Mouse (Mus musculus) forebrain, embryonic 10.5 days (tissue): ENCODE data around the gene Dnmt3l. TPM values are rescaled to one million over a fixed set of nuclear protein-coding genes. Genes with fewer than 3 reads are reported as not detected.

Source experiments
- DNase-seq: peaks from one replicate; pipeline ENCODE4 v3.0.0-alpha.2; 2017; ENCODE audit warnings: low spot score; ENCODE audit errors: extremely low spot score
- H3K27ac ChIP-seq: fragments of 300-500 bp; sonication (generic); 2 replicates; pipeline ENCODE4 v1.5.1; 2016; ENCODE audit warnings: mild to moderate bottlenecking
- H3K27me3 ChIP-seq: fragments of 300-500 bp; sonication (generic); 2 replicates; pipeline ENCODE4 v1.6.1; 2016; ENCODE audit warnings: mild to moderate bottlenecking; ENCODE audit not compliant: poor library complexity, severe bottlenecking
- H3K36me3 ChIP-seq: fragments of 300-500 bp; sonication (generic); replicated peaks from 2 replicates; pipeline ENCODE4 v1.6.1; 2016; ENCODE audit warnings: mild to moderate bottlenecking, moderate library complexity
- H3K4me1 ChIP-seq: fragments of 300-500 bp; sonication (generic); 2 replicates; pipeline ENCODE4 v1.6.1; 2016
- H3K4me3 ChIP-seq: fragments of 300-500 bp; sonication (generic); 2 replicates; pipeline ENCODE4 v1.5.1; 2016; ENCODE audit warnings: mild to moderate bottlenecking, moderate library complexity
- H3K9me3 ChIP-seq: fragments of 300-500 bp; sonication (generic); 2 replicates; pipeline ENCODE4 v1.6.1; 2016; ENCODE audit warnings: mild to moderate bottlenecking, moderate library complexity
- WGBS: fragments of 180-500 bp; shearing (Covaris S2); methylation state at CpG from one replicate; pipeline ENCODE4 v1.1.7; 2016; 5-methylcytosine and 5-hydroxymethylcytosine counted together
- polyA plus RNA-seq: library from polyadenylated mRNA; unstranded; fragments of >200 nt; fragmentation: Nextera tagmentation; extraction: Ambion mirVana; gene quantifications from 2 replicates; pipeline ENCODE4 v1.2.1, GENCODE M21; 2016

The Dnmt3l gene
- polyA plus RNA-seq, 1 experiment from 2014 or later, result not detected

GRCm38 (mm10) chr10:78043406-78043836 lies 1.7 kb downstream of the Dnmt3l start, which contains the start of gene Aire:
Gene Aire (minus strand): TSS chr10:78043610.
- 3% methylated on average over 27 of the region's 27 CpGs for WGBS
- Histone ChIP-seq H3K4me1 (peaks cover 22% of the 10 kb centered on the region), H3K36me3 (no peaks in the 10 kb centered on the region), H3K9me3 (no peaks in the 10 kb centered on the region), H3K27me3 (peaks cover 30% of the 10 kb centered on the region), H3K27ac (peak within 1 kb of the TSS; percentile 72), H3K4me3 (peak within 1 kb of the TSS; percentile 38)
- DNase-seq, result peak; percentile 68

GRCm38 (mm10) chr10:78044531-78044930 lies 2.8 kb downstream of the Dnmt3l start:
- no peaks in the 10 kb centered on the region for H3K36me3 ChIP-seq
- H3K27me3 ChIP-seq, result peaks cover 30% of the 10 kb centered on the region
- H3K4me3 ChIP-seq, result no peak overlapping the region
- H3K4me1 ChIP-seq, result peaks cover 22% of the 10 kb centered on the region
- WGBS, result 77% methylated on average over 1 of the region's 1 CpGs
- no peaks in the 10 kb centered on the region for H3K9me3 ChIP-seq
- DNase-seq, result no peak
- H3K27ac ChIP-seq, result no peak overlapping the region

- H3K36me3 ChIP-seq, result no peaks in the 10 kb centered on the region
- no peak overlapping the region for H3K4me3 ChIP-seq
- no peak overlapping the region for H3K27ac ChIP-seq
- H3K4me1 ChIP-seq, result peaks cover 22% of the 10 kb centered on the region
- DNase-seq, result no peak
- no peaks in the 10 kb centered on the region for H3K9me3 ChIP-seq
- WGBS, result 85% methylated on average over 4 of the region's 4 CpGs
- peaks cover 30% of the 10 kb centered on the region for H3K27me3 ChIP-seq
Measured at GRCm38 (mm10) chr10:78046388-78046787, 4.6 kb downstream of the Dnmt3l start.

- WGBS, result 81% methylated on average over 10 of the region's 10 CpGs
- Histone ChIP-seq H3K4me1 (peaks cover 9% of the 10 kb centered on the region), H3K4me3 (no peak overlapping the region), H3K27me3 (peaks cover 14% of the 10 kb centered on the region), H3K36me3 (no peaks in the 10 kb centered on the region), H3K27ac (no peak overlapping the region), H3K9me3 (no peaks in the 10 kb centered on the region)
- DNase-seq, result no peak
Measured at GRCm38 (mm10) chr10:78048061-78048730, 6.4 kb downstream of the Dnmt3l start.

DNA sequence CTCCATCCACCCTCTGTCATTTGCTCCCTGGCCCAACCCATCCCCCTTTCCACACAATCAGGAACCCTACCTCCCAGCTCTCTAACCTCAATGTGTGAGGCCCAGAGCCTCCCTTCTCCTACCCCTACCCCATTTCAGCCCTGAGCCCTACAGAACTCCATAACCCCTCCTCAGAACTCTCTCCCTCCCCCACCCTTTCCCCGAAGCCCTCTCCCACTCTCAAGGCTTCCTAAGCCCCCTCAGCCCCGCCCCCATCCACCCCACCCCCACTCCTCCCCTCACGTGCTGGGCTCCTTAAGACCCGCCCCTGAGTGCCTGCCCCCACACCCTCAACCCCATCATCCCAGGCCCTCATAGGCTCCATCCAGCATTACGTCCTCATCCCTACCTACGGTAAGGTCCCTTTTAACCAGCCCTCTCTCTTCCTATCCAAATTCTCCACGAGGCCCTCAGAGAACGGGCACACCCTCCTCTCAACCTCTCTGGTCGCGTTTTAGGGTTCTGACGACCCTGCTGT lies 7.8 kb downstream of the Dnmt3l start:
- H3K27me3 ChIP-seq, result peaks cover 2% of the 10 kb centered on the region; the same call in 1 of the 2 replicates
- H3K4me3 ChIP-seq, result no peak overlapping the region
- WGBS, result 50% methylated on average over 11 of the region's 11 CpGs
- H3K27ac ChIP-seq, result no peak overlapping the region
- no peaks in the 10 kb centered on the region for H3K36me3 ChIP-seq
- no peak for DNase-seq
- H3K4me1 ChIP-seq, result no peaks in the 10 kb centered on the region
- H3K9me3 ChIP-seq, result no peaks in the 10 kb centered on the region

GRCm38 (mm10) chr10:78054633-78055565 lies 13.2 kb downstream of the Dnmt3l start:
- H3K36me3 ChIP-seq, result no peaks in the 10 kb centered on the region
- peaks cover 6% of the 10 kb centered on the region; the same call in 1 of the 2 replicates for H3K4me1 ChIP-seq
- H3K9me3 ChIP-seq, result no peaks in the 10 kb centered on the region
- H3K27ac ChIP-seq, result no peak overlapping the region
- H3K4me3 ChIP-seq, result no peak overlapping the region
- WGBS, result 81% methylated on average over 19 of the region's 19 CpGs
- DNase-seq, result no peak
- no peaks in the 10 kb centered on the region for H3K27me3 ChIP-seq

DNA sequence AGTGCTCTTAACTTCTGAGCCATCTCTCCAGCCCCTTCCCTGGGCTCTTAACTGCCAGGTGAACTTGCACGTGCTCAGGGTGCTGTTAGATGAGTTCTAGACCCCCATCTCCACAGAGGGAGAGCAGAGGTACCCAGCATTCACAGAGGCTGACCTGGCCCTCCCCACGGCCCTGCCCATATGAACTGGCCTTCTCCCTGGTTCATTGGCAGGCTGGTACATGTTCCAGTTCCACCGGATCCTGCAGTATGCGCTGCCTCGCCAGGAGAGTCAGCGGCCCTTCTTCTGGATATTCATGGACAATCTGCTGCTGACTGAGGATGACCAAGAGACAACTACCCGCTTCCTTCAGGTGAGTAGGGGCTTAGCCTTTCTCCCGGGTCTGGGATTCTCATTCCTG lies 15.3 kb downstream of the Dnmt3l start:
- Histone ChIP-seq H3K4me3 (no peak overlapping the region), H3K4me1 (peaks cover 6% of the 10 kb centered on the region; the same call in 1 of the 2 replicates), H3K27me3 (no peaks in the 10 kb centered on the region), H3K36me3 (no peaks in the 10 kb centered on the region), H3K27ac (no peak overlapping the region), H3K9me3 (no peaks in the 10 kb centered on the region)
- no peak for DNase-seq
- WGBS, result 90% methylated on average over 8 of the region's 8 CpGs

DNA sequence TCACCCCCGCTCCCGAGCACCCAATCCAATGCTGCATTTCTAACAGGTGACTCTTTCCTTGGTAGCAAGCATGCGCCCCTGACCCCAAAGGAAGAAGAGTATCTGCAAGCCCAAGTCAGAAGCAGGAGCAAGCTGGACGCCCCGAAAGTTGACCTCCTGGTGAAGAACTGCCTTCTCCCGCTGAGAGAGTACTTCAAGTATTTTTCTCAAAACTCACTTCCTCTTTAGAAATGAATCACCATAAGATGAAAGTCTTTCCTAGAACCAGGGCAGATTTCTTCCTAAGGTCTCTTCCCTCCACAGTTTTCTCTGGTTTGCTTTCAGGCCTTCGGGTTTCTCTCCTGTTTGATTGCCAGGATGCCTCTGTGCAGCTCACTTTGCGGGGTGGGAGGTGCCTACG lies 21.4 kb downstream of the Dnmt3l start:
- H3K27me3 ChIP-seq, result peaks cover 13% of the 10 kb centered on the region
- H3K4me1 ChIP-seq, result peaks cover 12% of the 10 kb centered on the region
- H3K4me3 ChIP-seq, result no peak overlapping the region
- WGBS, result 92% methylated on average over 9 of the region's 9 CpGs
- H3K36me3 ChIP-seq, result no peaks in the 10 kb centered on the region
- no peak overlapping the region for H3K27ac ChIP-seq
- no peaks in the 10 kb centered on the region for H3K9me3 ChIP-seq
- DNase-seq, result no peak

DNA sequence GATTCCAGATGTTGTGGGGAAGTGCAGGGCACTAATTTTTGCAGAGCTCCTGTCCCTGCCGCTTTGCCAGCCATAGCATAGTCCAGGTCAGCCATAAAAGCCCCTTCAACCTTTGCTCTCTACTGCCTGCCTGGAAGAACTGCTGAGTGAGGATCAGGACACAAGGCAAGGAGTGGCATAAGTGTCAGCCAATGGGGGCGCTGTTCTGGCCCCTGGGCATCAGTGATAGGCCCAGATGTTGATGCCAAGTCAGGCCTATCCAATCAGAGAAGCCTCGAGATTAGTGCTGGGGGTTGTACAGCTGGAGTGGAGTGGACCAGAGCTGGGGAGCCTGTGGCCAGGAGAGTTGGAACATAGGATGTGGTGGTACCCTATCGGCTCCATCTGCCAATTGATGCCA lies 25.5 kb downstream of the Dnmt3l start:
- peak; percentile 24 for DNase-seq
- Histone ChIP-seq H3K9me3 (no peaks in the 10 kb centered on the region), H3K4me3 (no peak overlapping the region), H3K4me1 (peaks cover 31% of the 10 kb centered on the region), H3K36me3 (no peaks in the 10 kb centered on the region), H3K27ac (no peak overlapping the region), H3K27me3 (peaks cover 52% of the 10 kb centered on the region)
- 44% methylated on average over 4 of the region's 4 CpGs for WGBS

GRCm38 (mm10) chr10:78068541-78068940 lies 26.8 kb downstream of the Dnmt3l start:
- peaks cover 52% of the 10 kb centered on the region for H3K27me3 ChIP-seq
- H3K36me3 ChIP-seq, result no peaks in the 10 kb centered on the region
- peak; percentile 20 for DNase-seq
- 39% methylated on average over 11 of the region's 11 CpGs for WGBS
- peak overlapping the region; percentile 75 for H3K4me3 ChIP-seq
- H3K9me3 ChIP-seq, result no peaks in the 10 kb centered on the region
- H3K4me1 ChIP-seq, result peaks cover 31% of the 10 kb centered on the region
- peak overlapping the region; percentile 84 for H3K27ac ChIP-seq

DNA sequence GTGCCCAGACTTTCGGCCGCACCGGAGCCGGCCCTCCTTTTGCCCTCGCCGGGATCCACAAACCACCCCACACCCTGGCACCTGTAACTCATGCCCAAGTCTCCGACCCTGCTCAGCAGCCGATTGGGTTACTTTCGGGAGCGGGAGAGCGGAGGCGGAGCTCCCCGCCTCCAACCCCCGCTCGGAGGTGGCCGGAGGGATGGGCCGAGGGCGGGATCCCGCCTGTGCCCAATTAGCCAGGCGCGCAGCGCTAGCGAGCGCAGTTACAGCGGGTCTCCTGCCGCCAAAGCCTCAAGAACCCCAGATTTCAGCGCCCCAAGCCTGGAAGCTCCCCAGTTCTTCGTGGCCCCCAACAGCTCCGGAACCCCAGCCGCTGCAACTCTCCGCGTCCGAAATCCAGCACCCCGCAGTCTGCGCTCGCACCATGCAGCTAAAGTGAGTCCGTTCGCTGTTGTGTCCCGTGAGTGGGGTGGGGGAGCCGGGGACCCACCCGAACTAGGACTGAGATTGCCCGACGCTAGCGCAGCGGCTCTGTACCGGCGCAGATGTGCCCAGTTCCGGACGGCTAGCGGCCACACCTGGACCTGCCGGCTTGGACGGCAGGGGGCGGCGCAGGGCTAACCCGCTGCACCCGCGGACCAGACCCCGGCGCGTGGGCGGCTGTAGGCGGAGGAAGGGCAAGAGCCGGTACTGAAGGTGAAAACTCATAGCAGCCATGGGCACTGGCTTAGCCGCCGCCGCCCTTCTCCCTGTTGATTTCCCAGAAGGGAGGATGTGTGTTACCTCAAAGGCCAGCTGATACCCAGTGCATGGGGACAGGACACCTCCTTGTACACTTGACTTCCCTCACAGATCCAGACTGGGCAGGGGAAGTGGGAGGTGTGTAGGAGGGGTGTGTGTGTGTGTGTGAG lies 27.6 kb downstream of the Dnmt3l start, which contains the start of gene Icosl:
Gene Icosl (plus strand): TSS at position 202 of the 911 bp plus-strand sequence.
- no peaks in the 10 kb centered on the region for H3K36me3 ChIP-seq
- H3K9me3 ChIP-seq, result no peaks in the 10 kb centered on the region
- DNase-seq, result peak; percentile 77
- peak within 1 kb of the TSS; percentile 75 for H3K4me3 ChIP-seq
- H3K27ac ChIP-seq, result peak within 1 kb of the TSS; percentile 84
- WGBS, result under 1% methylated on average over 66 of the region's 66 CpGs
- H3K4me1 ChIP-seq, result peaks cover 31% of the 10 kb centered on the region
- H3K27me3 ChIP-seq, result peaks cover 52% of the 10 kb centered on the region

GRCm38 (mm10) chr10:78074151-78074550 lies 32.4 kb downstream of the Dnmt3l start:
- Histone ChIP-seq H3K4me3 (no peak overlapping the region), H3K36me3 (0 out of 2 replicates have a peak, but pooled peaks cover 7% of the 10 kb centered on the region), H3K27me3 (peaks cover 29% of the 10 kb centered on the region), H3K9me3 (no peaks in the 10 kb centered on the region), H3K27ac (no peak overlapping the region), H3K4me1 (peaks cover 10% of the 10 kb centered on the region)
- WGBS, result 91% methylated on average over 4 of the region's 4 CpGs
- DNase-seq, result no peak
